Mouse (Mus musculus): ENCODE measurements around the gene Aldh1a1. TPM values are rescaled to one million over a fixed set of nuclear protein-coding genes. Genes with fewer than 3 reads are reported as not detected.

Aldh1a1 gene
- polyA plus RNA-seq (2015; fragmentation: Nextera tagmentation; extraction: Ambion mirVana) = 3.7 and 5.2 TPM in 2 replicates

DNA sequence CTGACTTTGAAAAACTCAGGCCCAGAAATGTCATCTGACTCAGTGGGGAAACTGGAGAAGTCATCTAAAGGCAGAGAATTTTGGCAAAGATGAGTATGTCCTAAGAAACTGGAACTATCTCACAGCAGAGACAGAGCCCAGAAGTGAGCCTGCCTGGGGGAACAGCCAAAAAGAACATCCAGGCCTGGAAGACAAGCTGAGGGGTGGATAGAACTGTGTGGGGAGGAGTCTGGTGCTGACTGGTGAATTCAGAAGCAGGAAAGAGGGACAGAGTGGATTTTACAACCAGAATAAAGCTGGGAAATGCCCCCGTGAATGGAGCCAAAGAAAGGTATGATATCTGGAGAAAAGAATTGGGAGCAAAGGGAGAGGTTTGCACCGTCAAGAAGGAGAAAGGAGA, at the start of gene Aldh1a1:
TSS of gene Aldh1a1 (plus strand) at position 225 of the 400 bp plus-strand sequence.
- no peaks in the 10 kb centered on the region for H3K36me3 ChIP-seq (ENCODE audit: insufficient read depth, low read length)
- no peaks in the 10 kb centered on the region for H3K9me3 ChIP-seq (ENCODE audit: low read length)
- no peak for ATAC-seq (ENCODE audit: low FRiP score, low TSS enrichment)
- H3K4me1 ChIP-seq (ENCODE audit: insufficient read depth, low read length) = no peaks in the 10 kb centered on the region
- H3K27ac ChIP-seq (ENCODE audit: low read length) = no peak within 1 kb of the TSS
- H3K4me2 ChIP-seq (replicated peaks; ENCODE audit: low read depth, low read length) = no peak within 1 kb of the TSS
- no peak within 1 kb of the TSS for H3K9ac ChIP-seq (replicated peaks; ENCODE audit: low read length)
- whole genome bisulfite sequencing = 68% methylated on average over 2 of the region's 2 CpGs
- H3K27me3 ChIP-seq (ENCODE audit: insufficient read depth, low read length) = no peaks in the 10 kb centered on the region
- no peak within 1 kb of the TSS for H3K4me3 ChIP-seq (ENCODE audit: low read length)

DNA sequence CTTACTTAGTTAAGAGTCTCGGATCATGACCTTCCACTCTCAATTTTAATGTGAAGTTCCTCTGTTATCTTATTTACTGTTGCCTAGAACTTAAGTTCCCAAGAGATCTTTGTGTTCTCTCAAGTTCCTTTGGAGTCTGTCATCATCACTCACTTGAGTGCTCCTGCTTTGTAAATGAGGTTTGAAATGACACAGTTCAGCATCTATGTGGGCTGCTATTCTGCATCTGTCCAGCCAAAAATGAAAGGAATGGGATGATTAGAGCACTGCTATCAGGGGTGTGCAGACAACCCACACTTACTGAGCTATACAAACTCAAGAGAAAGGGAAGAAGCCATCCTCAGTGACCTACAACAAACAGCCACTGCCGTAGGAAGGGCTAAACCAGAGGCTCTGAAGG, 44.7 kb upstream of the Aldh1a1 start:
- Histone ChIP-seq H3K9ac (replicated peaks; ENCODE audit: low read length) (no peak overlapping the region), H3K4me1 (ENCODE audit: insufficient read depth, low read length) (no peaks in the 10 kb centered on the region), H3K36me3 (ENCODE audit: insufficient read depth, low read length) (no peaks in the 10 kb centered on the region), H3K9me3 (ENCODE audit: low read length) (no peaks in the 10 kb centered on the region), H3K4me3 (ENCODE audit: low read length) (no peak overlapping the region), H3K27me3 (ENCODE audit: insufficient read depth, low read length) (no peaks in the 10 kb centered on the region), H3K27ac (ENCODE audit: low read length) (no peak overlapping the region), H3K4me2 (replicated peaks; ENCODE audit: low read depth, low read length) (no peak overlapping the region)
- ATAC-seq (ENCODE audit: low FRiP score, low TSS enrichment) = no peak
- 69% methylated on average over 2 of the region's 2 CpGs for WGBS

GRCm38 (mm10) chr19:20449546-20449945, 43.0 kb upstream of the Aldh1a1 start:
- H3K4me1 ChIP-seq (ENCODE audit: insufficient read depth, low read length) = no peaks in the 10 kb centered on the region
- no peak overlapping the region for H3K9ac ChIP-seq (replicated peaks; ENCODE audit: low read length)
- no peak overlapping the region for H3K27ac ChIP-seq (ENCODE audit: low read length)
- no peaks in the 10 kb centered on the region for H3K9me3 ChIP-seq (ENCODE audit: low read length)
- no peaks in the 10 kb centered on the region for H3K27me3 ChIP-seq (ENCODE audit: insufficient read depth, low read length)
- H3K4me3 ChIP-seq (ENCODE audit: low read length) = no peak overlapping the region
- no peak for ATAC-seq (ENCODE audit: low FRiP score, low TSS enrichment)
- no peaks in the 10 kb centered on the region for H3K36me3 ChIP-seq (ENCODE audit: insufficient read depth, low read length)
- no peak overlapping the region for H3K4me2 ChIP-seq (replicated peaks; ENCODE audit: low read depth, low read length)

DNA sequence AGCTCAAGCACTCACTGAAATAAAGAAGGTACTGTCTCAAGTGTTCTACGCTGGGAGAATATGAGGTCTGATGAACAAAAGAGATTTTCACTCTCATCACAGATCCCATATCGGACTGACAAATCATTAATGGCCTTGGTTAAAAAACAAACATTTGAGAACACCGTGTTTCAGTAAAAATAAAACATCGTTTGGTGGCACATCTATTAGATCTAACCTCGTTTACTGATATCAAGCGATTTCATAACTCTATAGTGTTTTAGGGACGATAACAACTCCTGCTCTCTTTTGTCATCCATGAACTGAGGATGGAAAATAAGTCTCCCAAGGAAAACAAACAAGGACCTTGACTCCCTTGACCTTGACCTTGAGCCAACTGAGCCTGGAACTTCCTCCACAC, 41.5 kb upstream of the Aldh1a1 start:
- no peak overlapping the region for H3K9ac ChIP-seq (replicated peaks; ENCODE audit: low read length)
- no peak for ATAC-seq (ENCODE audit: low FRiP score, low TSS enrichment)
- no peaks in the 10 kb centered on the region for H3K9me3 ChIP-seq (ENCODE audit: low read length)
- 80% methylated on average over 7 of the region's 7 CpGs for WGBS
- no peaks in the 10 kb centered on the region for H3K4me1 ChIP-seq (ENCODE audit: insufficient read depth, low read length)
- no peak overlapping the region for H3K4me2 ChIP-seq (replicated peaks; ENCODE audit: low read depth, low read length)
- no peak overlapping the region for H3K4me3 ChIP-seq (ENCODE audit: low read length)
- no peaks in the 10 kb centered on the region for H3K27me3 ChIP-seq (ENCODE audit: insufficient read depth, low read length)
- no peaks in the 10 kb centered on the region for H3K36me3 ChIP-seq (ENCODE audit: insufficient read depth, low read length)
- no peak overlapping the region for H3K27ac ChIP-seq (ENCODE audit: low read length)

DNA sequence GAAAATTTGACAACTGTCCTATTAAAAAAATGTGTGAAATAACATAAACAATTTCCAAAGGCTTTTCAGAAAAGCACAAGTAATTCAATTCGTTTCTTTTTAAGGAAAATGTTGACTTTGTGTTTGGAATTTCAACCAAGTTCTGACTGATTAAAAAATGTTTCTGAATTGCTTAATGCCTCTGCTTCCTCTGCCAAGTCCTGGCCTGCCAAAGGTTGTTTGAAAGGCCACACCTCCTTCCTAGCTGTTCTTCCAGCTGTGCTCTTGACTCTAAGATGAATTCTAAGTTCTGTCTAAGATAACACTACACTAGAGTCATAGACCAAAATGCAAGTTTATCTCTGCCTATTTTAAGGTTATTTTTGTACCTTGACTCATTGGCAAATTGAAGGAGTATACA, 8.0 kb upstream of the Aldh1a1 start:
- Histone ChIP-seq H3K9me3 (ENCODE audit: low read length) (no peaks in the 10 kb centered on the region), H3K27me3 (ENCODE audit: insufficient read depth, low read length) (no peaks in the 10 kb centered on the region), H3K4me1 (ENCODE audit: insufficient read depth, low read length) (no peaks in the 10 kb centered on the region), H3K36me3 (ENCODE audit: insufficient read depth, low read length) (no peaks in the 10 kb centered on the region), H3K9ac (replicated peaks; ENCODE audit: low read length) (no peak overlapping the region), H3K4me2 (replicated peaks; ENCODE audit: low read depth, low read length) (no peak overlapping the region), H3K27ac (ENCODE audit: low read length) (no peak overlapping the region), H3K4me3 (ENCODE audit: low read length) (no peak overlapping the region)
- 61% methylated on average over 1 of the region's 1 CpGs for WGBS
- ATAC-seq (ENCODE audit: low FRiP score, low TSS enrichment) = no peak

DNA sequence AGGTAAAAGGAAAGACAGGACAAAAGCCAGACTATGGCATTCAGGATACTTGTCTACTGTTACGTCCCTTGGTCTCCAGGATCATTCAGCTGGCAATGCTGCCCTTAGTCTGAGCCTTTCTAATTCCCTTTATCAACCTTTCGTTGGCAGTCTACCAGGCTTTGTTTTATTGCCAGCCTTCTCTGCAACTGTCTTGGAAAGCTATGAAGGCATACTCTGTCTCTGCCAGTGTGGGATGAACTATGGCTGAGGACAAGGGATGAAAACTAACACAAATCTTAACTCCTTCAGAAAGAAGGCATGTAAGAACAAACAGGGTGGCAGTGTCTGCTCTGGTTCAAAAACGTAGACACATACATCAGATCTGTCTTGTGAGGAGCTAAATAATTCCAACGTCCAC, 565 bp upstream of the Aldh1a1 start:
- Histone ChIP-seq H3K36me3 (ENCODE audit: insufficient read depth, low read length) (no peaks in the 10 kb centered on the region), H3K4me3 (ENCODE audit: low read length) (no peak overlapping the region), H3K4me2 (replicated peaks; ENCODE audit: low read depth, low read length) (no peak overlapping the region), H3K27me3 (ENCODE audit: insufficient read depth, low read length) (no peaks in the 10 kb centered on the region), H3K9me3 (ENCODE audit: low read length) (no peaks in the 10 kb centered on the region), H3K27ac (ENCODE audit: low read length) (no peak overlapping the region), H3K4me1 (ENCODE audit: insufficient read depth, low read length) (no peaks in the 10 kb centered on the region), H3K9ac (replicated peaks; ENCODE audit: low read length) (no peak overlapping the region)
- no peak for ATAC-seq (ENCODE audit: low FRiP score, low TSS enrichment)
- WGBS = 68% methylated on average over 4 of the region's 4 CpGs

GRCm38 (mm10) chr19:20496476-20496875, 4.0 kb downstream of the Aldh1a1 start:
- no peak overlapping the region for H3K27ac ChIP-seq (ENCODE audit: low read length)
- H3K9ac ChIP-seq (replicated peaks; ENCODE audit: low read length) = no peak overlapping the region
- no peaks in the 10 kb centered on the region for H3K9me3 ChIP-seq (ENCODE audit: low read length)

DNA sequence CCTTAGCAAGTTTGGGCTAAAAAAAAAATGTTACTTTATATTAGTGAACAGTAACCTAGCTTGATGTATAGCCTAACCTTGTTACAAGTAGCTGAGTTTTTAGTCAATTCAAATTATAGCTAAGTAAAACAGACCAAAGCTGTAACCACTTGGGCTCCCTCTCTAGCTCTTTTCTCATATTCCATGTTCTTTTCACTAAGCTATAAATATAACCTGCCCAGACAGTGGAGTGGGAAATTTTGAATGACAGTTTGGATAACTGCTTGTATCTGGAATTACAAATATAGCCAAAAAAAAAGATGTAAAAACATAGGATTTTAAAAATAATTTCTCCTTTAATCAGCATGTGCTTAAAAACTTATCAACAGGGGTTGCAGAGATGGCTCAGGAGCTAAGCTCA, 12.8 kb downstream of the Aldh1a1 start:
- no peaks in the 10 kb centered on the region for H3K36me3 ChIP-seq (ENCODE audit: insufficient read depth, low read length)
- no peak overlapping the region for H3K4me3 ChIP-seq (ENCODE audit: low read length)
- H3K4me1 ChIP-seq (ENCODE audit: insufficient read depth, low read length) = no peaks in the 10 kb centered on the region
- H3K4me2 ChIP-seq (replicated peaks; ENCODE audit: low read depth, low read length) = no peak overlapping the region
- H3K27me3 ChIP-seq (ENCODE audit: insufficient read depth, low read length) = no peaks in the 10 kb centered on the region
- no peak overlapping the region for H3K9ac ChIP-seq (replicated peaks; ENCODE audit: low read length)
- ATAC-seq (ENCODE audit: low FRiP score, low TSS enrichment) = no peak
- no peaks in the 10 kb centered on the region for H3K9me3 ChIP-seq (ENCODE audit: low read length)
- H3K27ac ChIP-seq (ENCODE audit: low read length) = no peak overlapping the region

More at GRCm38 (mm10) chr19:20496476-20496875, 4.0 kb downstream of the Aldh1a1 start:
- H3K27me3 ChIP-seq (ENCODE audit: insufficient read depth, low read length) = no peaks in the 10 kb centered on the region
- no peaks in the 10 kb centered on the region for H3K4me1 ChIP-seq (ENCODE audit: insufficient read depth, low read length)
- no peak overlapping the region for H3K4me3 ChIP-seq (ENCODE audit: low read length)
- H3K4me2 ChIP-seq (replicated peaks; ENCODE audit: low read depth, low read length) = no peak overlapping the region
- ATAC-seq (ENCODE audit: low FRiP score, low TSS enrichment) = no peak
- H3K36me3 ChIP-seq (ENCODE audit: insufficient read depth, low read length) = no peaks in the 10 kb centered on the region

- Histone ChIP-seq H3K4me3 (ENCODE audit: low read length) (no peak overlapping the region), H3K27ac (ENCODE audit: low read length) (no peak overlapping the region), H3K4me2 (replicated peaks; ENCODE audit: low read depth, low read length) (no peak overlapping the region), H3K27me3 (ENCODE audit: insufficient read depth, low read length) (no peaks in the 10 kb centered on the region), H3K4me1 (ENCODE audit: insufficient read depth, low read length) (no peaks in the 10 kb centered on the region), H3K9ac (replicated peaks; ENCODE audit: low read length) (no peak overlapping the region), H3K36me3 (ENCODE audit: insufficient read depth, low read length) (no peaks in the 10 kb centered on the region), H3K9me3 (ENCODE audit: low read length) (no peaks in the 10 kb centered on the region)
- 51% methylated on average over 9 of the region's 9 CpGs for WGBS
- ATAC-seq (ENCODE audit: low FRiP score, low TSS enrichment) = no peak
These were observed 14.6 kb downstream of the Aldh1a1 start for GRCm38 (mm10) chr19:20506936-20507615.

- ATAC-seq (ENCODE audit: low FRiP score, low TSS enrichment) = no peak
These were observed 16.1 kb downstream of the Aldh1a1 start for GRCm38 (mm10) chr19:20508609-20509008.

More at GRCm38 (mm10) chr19:20508609-20509008, 16.1 kb downstream of the Aldh1a1 start:
- WGBS = 49% methylated on average over 4 of the region's 4 CpGs
- Histone ChIP-seq H3K27ac (ENCODE audit: low read length) (no peak overlapping the region), H3K9me3 (ENCODE audit: low read length) (no peaks in the 10 kb centered on the region), H3K27me3 (ENCODE audit: insufficient read depth, low read length) (no peaks in the 10 kb centered on the region), H3K4me2 (replicated peaks; ENCODE audit: low read depth, low read length) (no peak overlapping the region), H3K9ac (replicated peaks; ENCODE audit: low read length) (no peak overlapping the region), H3K4me3 (ENCODE audit: low read length) (no peak overlapping the region), H3K4me1 (ENCODE audit: insufficient read depth, low read length) (no peaks in the 10 kb centered on the region), H3K36me3 (ENCODE audit: insufficient read depth, low read length) (no peaks in the 10 kb centered on the region)
